Mouse (Mus musculus): Measurements from ENCODE around the gene Zfp248.

The Zfp248 gene

GRCm38 (mm10) chr6:118455042-118455631 is at the start of gene Zfp248:
TSS of gene Zfp248 (minus strand) at chr6:118455528.
- peak; percentile 91 to 93 for DNase-seq (ENCODE audit: low spot score in 2 of 2)

GRCm38 (mm10) chr6:118499010-118499409 is 43.7 kb upstream of the Zfp248 start:
- no peak for DNase-seq (ENCODE audit: low spot score in 2 of 2)

- DNase-seq (ENCODE audit: low spot score in 2 of 2): no peak
Observed at GRCm38 (mm10) chr6:118482125-118482524, 26.8 kb upstream of the Zfp248 start.

- peak; percentile 75 to 78 for DNase-seq (ENCODE audit: low spot score in 2 of 2)
Observed at GRCm38 (mm10) chr6:118478957-118479708, 23.8 kb upstream of the Zfp248 start, which contains the start of gene Zfp9. TSS of gene Zfp9 (minus strand) at chr6:118479320.

- no peak for DNase-seq (ENCODE audit: low spot score in 2 of 2)
Observed at GRCm38 (mm10) chr6:118477875-118478785, 22.8 kb upstream of the Zfp248 start.

- no peak for DNase-seq (ENCODE audit: low spot score in 2 of 2)
Observed at GRCm38 (mm10) chr6:118462069-118462705, 6.9 kb upstream of the Zfp248 start.

- DNase-seq (ENCODE audit: low spot score in 2 of 2): no peak
Observed at GRCm38 (mm10) chr6:118457726-118458125, 2.4 kb upstream of the Zfp248 start.

GRCm38 (mm10) chr6:118454452-118454851 is 876 bp downstream of the Zfp248 start:
- peak in 1 of 2 experiments; percentile 10 for DNase-seq (ENCODE audit: low spot score in 2 of 2)

- no peak for DNase-seq (ENCODE audit: low spot score in 2 of 2)
Observed at GRCm38 (mm10) chr6:118431502-118431901, 23.8 kb downstream of the Zfp248 start.

GRCm38 (mm10) chr6:118426666-118427065 is 28.7 kb downstream of the Zfp248 start:
- no peak for DNase-seq (ENCODE audit: low spot score in 2 of 2)

- peak; percentile 90 to 92 for DNase-seq (ENCODE audit: low spot score in 2 of 2)
Observed at GRCm38 (mm10) chr6:118419050-118419920, 36.0 kb downstream of the Zfp248 start, which contains the start of gene Bms1. TSS of gene Bms1 (minus strand) at chr6:118419474.

- DNase-seq (ENCODE audit: low spot score in 2 of 2): no peak
Observed at GRCm38 (mm10) chr6:118410428-118410827, 44.9 kb downstream of the Zfp248 start.

GRCm38 (mm10) chr6:118408510-118408909 is 46.8 kb downstream of the Zfp248 start:
- no peak for DNase-seq (ENCODE audit: low spot score in 2 of 2)

GRCm38 (mm10) chr6:118406421-118406820 is 48.9 kb downstream of the Zfp248 start:
- DNase-seq (ENCODE audit: low spot score in 2 of 2): no peak

GRCm38 (mm10) chr6:118390746-118391145 is 64.6 kb downstream of the Zfp248 start:
- DNase-seq (ENCODE audit: low spot score in 2 of 2): no peak

GRCm38 (mm10) chr6:118385962-118386361 is 69.4 kb downstream of the Zfp248 start:
- no peak for DNase-seq (ENCODE audit: low spot score in 2 of 2)

GRCm38 (mm10) chr6:118381234-118381633 is 74.1 kb downstream of the Zfp248 start:
- no peak for DNase-seq (ENCODE audit: low spot score in 2 of 2)

- no peak for DNase-seq (ENCODE audit: low spot score in 2 of 2)
Observed at GRCm38 (mm10) chr6:118380630-118381029, 74.7 kb downstream of the Zfp248 start.

GRCm38 (mm10) chr6:118379451-118380167 is 75.7 kb downstream of the Zfp248 start:
- DNase-seq (ENCODE audit: low spot score in 2 of 2): peak; percentile 49 to 76

- DNase-seq (ENCODE audit: low spot score in 2 of 2): no peak
Observed at GRCm38 (mm10) chr6:118377611-118378010, 77.7 kb downstream of the Zfp248 start.
